Mouse (Mus musculus) hindbrain, embryonic 13.5 days (tissue): ENCODE data around the gene Apom. TPM values are rescaled to one million over a fixed set of nuclear protein-coding genes. Genes with fewer than 3 reads are reported as not detected.

Source experiments
- ATAC-seq: fragments of 200-750 bp; cut with Nextera tagmentation; 2 replicates; pipeline ENCODE4 v1.8.0; 2017; ENCODE audit warnings: moderate TSS enrichment; ENCODE audit not compliant: low FRiP score
- H3K27ac ChIP-seq: fragments of 300-500 bp; sonication (generic); 2 replicates; pipeline ENCODE4 v1.5.1; 2015; ENCODE audit warnings: inconsistent platforms, mild to moderate bottlenecking, moderate library complexity
- H3K27me3 ChIP-seq: fragments of 300-500 bp; sonication (generic); 2 replicates; pipeline ENCODE4 v1.6.1; 2015; ENCODE audit warnings: mild to moderate bottlenecking, inconsistent platforms
- H3K36me3 ChIP-seq: fragments of 300-500 bp; sonication (generic); 2 replicates; pipeline ENCODE4 v1.6.1; 2015; ENCODE audit warnings: mild to moderate bottlenecking, inconsistent platforms
- H3K4me1 ChIP-seq: fragments of 300-500 bp; sonication (generic); replicated peaks from 2 replicates; pipeline ENCODE4 v1.6.1; 2015; ENCODE audit warnings: inconsistent platforms
- H3K4me2 ChIP-seq: fragments of 300-500 bp; sonication (generic); 2 replicates; pipeline ENCODE4 v1.6.1; 2015; ENCODE audit warnings: inconsistent platforms, mild to moderate bottlenecking, moderate library complexity
- H3K4me3 ChIP-seq: fragments of 300-500 bp; sonication (generic); 2 replicates; pipeline ENCODE4 v1.5.1; 2015; ENCODE audit warnings: mild to moderate bottlenecking, inconsistent platforms
- H3K9ac ChIP-seq: fragments of 300-500 bp; sonication (generic); 2 replicates; pipeline ENCODE4 v1.6.1; 2015; ENCODE audit warnings: mild to moderate bottlenecking, inconsistent platforms
- H3K9me3 ChIP-seq: fragments of 300-500 bp; sonication (generic); 2 replicates; pipeline ENCODE4 v1.6.1; 2016; ENCODE audit warnings: inconsistent platforms
- WGBS: fragments of 180-500 bp; shearing (Covaris S2); methylation state at CpG from one replicate; pipeline ENCODE4 v1.1.7; 2015; 5-methylcytosine and 5-hydroxymethylcytosine counted together
- polyA plus RNA-seq: library from polyadenylated mRNA; unstranded; fragments of >200 nt; fragmentation: Nextera tagmentation; extraction: Ambion mirVana; gene quantifications from 2 replicates; pipeline ENCODE4 v1.2.1, GENCODE M21; 2015

Gene Apom
- polyA plus RNA-seq: 0.34 and 0.84 TPM in 2 replicates

- no peaks in the 10 kb centered on the region for H3K9me3 ChIP-seq
- H3K36me3 ChIP-seq: peaks cover 12% of the 10 kb centered on the region
- no peak for ATAC-seq
- WGBS: 78% methylated on average over 15 of the region's 15 CpGs
- no peak within 1 kb of the TSS for H3K4me3 ChIP-seq
- H3K27ac ChIP-seq: no peak within 1 kb of the TSS
- H3K4me1 ChIP-seq: peaks cover 24% of the 10 kb centered on the region
- H3K27me3 ChIP-seq: no peaks in the 10 kb centered on the region
- no peak within 1 kb of the TSS for H3K4me2 ChIP-seq
- peak within 1 kb of the TSS; percentile 36; the same call in 1 of the 2 replicates for H3K9ac ChIP-seq
Measured at GRCm38 (mm10) chr17:35131500-35132173, at the start of gene Apom. Gene Apom (minus strand): TSS chr17:35132050.

- H3K4me3 ChIP-seq: no peak overlapping the region
- H3K27ac ChIP-seq: no peak overlapping the region
- WGBS: 93% methylated on average over 5 of the region's 5 CpGs
- ATAC-seq: no peak
- no peak overlapping the region for H3K9ac ChIP-seq
- H3K4me1 ChIP-seq: no peaks in the 10 kb centered on the region
- no peaks in the 10 kb centered on the region for H3K27me3 ChIP-seq
- no peaks in the 10 kb centered on the region for H3K9me3 ChIP-seq
- H3K4me2 ChIP-seq: no peak overlapping the region
- H3K36me3 ChIP-seq: no peaks in the 10 kb centered on the region
Measured at GRCm38 (mm10) chr17:35180093-35180492, 48.2 kb upstream of the Apom start.

- H3K36me3 ChIP-seq: no peaks in the 10 kb centered on the region
- no peak overlapping the region for H3K9ac ChIP-seq
- no peak overlapping the region for H3K4me3 ChIP-seq
- H3K4me1 ChIP-seq: no peaks in the 10 kb centered on the region
- H3K9me3 ChIP-seq: no peaks in the 10 kb centered on the region
- no peak overlapping the region for H3K4me2 ChIP-seq
- H3K27me3 ChIP-seq: no peaks in the 10 kb centered on the region
- no peak for ATAC-seq
- WGBS: 14% methylated on average over 5 of the region's 5 CpGs
- H3K27ac ChIP-seq: no peak overlapping the region
Measured at GRCm38 (mm10) chr17:35178528-35178927, 46.7 kb upstream of the Apom start.

- ATAC-seq: no peak
- H3K27me3 ChIP-seq: no peaks in the 10 kb centered on the region
- 38% methylated on average over 2 of the region's 2 CpGs for WGBS
Measured at GRCm38 (mm10) chr17:35175968-35176367, 44.1 kb upstream of the Apom start, which contains the start of gene Aif1. Gene Aif1 (minus strand): TSS chr17:35176068.

GRCm38 (mm10) chr17:35175382-35175781 is 43.5 kb upstream of the Apom start:
- no peak for ATAC-seq
- no peak overlapping the region for H3K4me3 ChIP-seq
- H3K36me3 ChIP-seq: no peaks in the 10 kb centered on the region
- 77% methylated on average over 6 of the region's 6 CpGs for WGBS
- no peaks in the 10 kb centered on the region for H3K9me3 ChIP-seq
- no peak overlapping the region for H3K9ac ChIP-seq
- H3K27me3 ChIP-seq: no peaks in the 10 kb centered on the region
- no peak overlapping the region for H3K4me2 ChIP-seq
- H3K27ac ChIP-seq: no peak overlapping the region
- H3K4me1 ChIP-seq: no peaks in the 10 kb centered on the region

More at GRCm38 (mm10) chr17:35175968-35176367, 44.1 kb upstream of the Apom start, which contains the start of gene Aif1:
- H3K4me3 ChIP-seq: no peak within 1 kb of the TSS
- no peaks in the 10 kb centered on the region for H3K4me1 ChIP-seq
- H3K36me3 ChIP-seq: no peaks in the 10 kb centered on the region
- no peaks in the 10 kb centered on the region for H3K9me3 ChIP-seq
- no peak within 1 kb of the TSS for H3K4me2 ChIP-seq
- no peak within 1 kb of the TSS for H3K27ac ChIP-seq
- H3K9ac ChIP-seq: no peak within 1 kb of the TSS

- no peaks in the 10 kb centered on the region for H3K9me3 ChIP-seq
- no peaks in the 10 kb centered on the region for H3K36me3 ChIP-seq
- H3K27me3 ChIP-seq: no peaks in the 10 kb centered on the region
- WGBS: 75% methylated on average over 8 of the region's 8 CpGs
- H3K4me2 ChIP-seq: no peak overlapping the region
- ATAC-seq: no peak
- no peak overlapping the region for H3K4me3 ChIP-seq
- no peaks in the 10 kb centered on the region for H3K4me1 ChIP-seq
- H3K9ac ChIP-seq: no peak overlapping the region; the same call in 1 of the 2 replicates
- no peak overlapping the region for H3K27ac ChIP-seq
Measured at GRCm38 (mm10) chr17:35174201-35174977, 42.5 kb upstream of the Apom start.

- no peaks in the 10 kb centered on the region for H3K4me1 ChIP-seq
- no peak for ATAC-seq
- no peak overlapping the region for H3K4me2 ChIP-seq
- H3K36me3 ChIP-seq: no peaks in the 10 kb centered on the region
- WGBS: 77% methylated on average over 3 of the region's 3 CpGs
- no peaks in the 10 kb centered on the region for H3K27me3 ChIP-seq
- H3K9me3 ChIP-seq: no peaks in the 10 kb centered on the region
- H3K27ac ChIP-seq: no peak overlapping the region
- no peak overlapping the region for H3K4me3 ChIP-seq
- 0 out of 2 replicates have a peak overlapping the region, but pooled peaks have one; percentile 19 for H3K9ac ChIP-seq
Measured at GRCm38 (mm10) chr17:35173329-35173728, 41.5 kb upstream of the Apom start.

GRCm38 (mm10) chr17:35172445-35173234 is 40.8 kb upstream of the Apom start:
- ATAC-seq: no peak

GRCm38 (mm10) chr17:35168541-35169207 is 36.8 kb upstream of the Apom start:
- Histone ChIP-seq H3K27ac (peak overlapping the region; percentile 48; the same call in 1 of the 2 replicates), H3K4me3 (no peak overlapping the region), H3K9ac (no peak overlapping the region), H3K36me3 (no peaks in the 10 kb centered on the region), H3K9me3 (no peaks in the 10 kb centered on the region), H3K4me1 (peaks cover 14% of the 10 kb centered on the region), H3K27me3 (no peaks in the 10 kb centered on the region), H3K4me2 (no peak overlapping the region)
- ATAC-seq: no peak
- WGBS: 23% methylated on average over 4 of the region's 4 CpGs

More at GRCm38 (mm10) chr17:35172445-35173234, 40.8 kb upstream of the Apom start:
- no peaks in the 10 kb centered on the region for H3K4me1 ChIP-seq
- no peaks in the 10 kb centered on the region for H3K36me3 ChIP-seq
- H3K4me2 ChIP-seq: no peak overlapping the region
- H3K9me3 ChIP-seq: no peaks in the 10 kb centered on the region
- 79% methylated on average over 11 of the region's 11 CpGs for WGBS
- no peak overlapping the region for H3K4me3 ChIP-seq
- no peaks in the 10 kb centered on the region for H3K27me3 ChIP-seq
- H3K9ac ChIP-seq: peak overlapping the region; percentile 19; the same call in 1 of the 2 replicates
- H3K27ac ChIP-seq: no peak overlapping the region; the same call in 1 of the 2 replicates

- no peak for ATAC-seq
- Histone ChIP-seq H3K9ac (no peak overlapping the region; the same call in 1 of the 2 replicates), H3K27me3 (no peaks in the 10 kb centered on the region), H3K4me1 (peaks cover 23% of the 10 kb centered on the region), H3K36me3 (no peaks in the 10 kb centered on the region), H3K4me3 (no peak overlapping the region), H3K27ac (no peak overlapping the region), H3K4me2 (no peak overlapping the region), H3K9me3 (no peaks in the 10 kb centered on the region)
- WGBS: 90% methylated on average over 7 of the region's 7 CpGs
Measured at GRCm38 (mm10) chr17:35167794-35168193, 35.9 kb upstream of the Apom start.

- WGBS: 68% methylated on average over 8 of the region's 8 CpGs
- Histone ChIP-seq H3K27ac (peak overlapping the region; percentile 98), H3K9me3 (no peaks in the 10 kb centered on the region), H3K27me3 (no peaks in the 10 kb centered on the region), H3K36me3 (peaks cover 7% of the 10 kb centered on the region), H3K4me3 (peak overlapping the region; percentile 100), H3K9ac (peak overlapping the region; percentile 68), H3K4me2 (peak overlapping the region; percentile 65), H3K4me1 (peaks cover 36% of the 10 kb centered on the region)
- ATAC-seq: no peak
Measured at GRCm38 (mm10) chr17:35166352-35167035, 34.6 kb upstream of the Apom start.
